Mouse (Mus musculus) ovary, adult 10 weeks (tissue): ENCODE results near the gene Gm4846. TPM values are rescaled to one million over a fixed set of nuclear protein-coding genes. Genes with fewer than 3 reads are reported as not detected.

Source experiments
- polyA plus RNA-seq: library from polyadenylated mRNA; stranded (reverse); fragments of 350-450 nt; fragmentation: Illumina TruSeq; extraction: RNeasy Lipid Tissue Mini Kit (QIAGEN cat#74804); gene quantifications from one replicate; pipeline ENCODE4 v1.2.3, GENCODE M21; 2014

Gene Gm4846
- polyA plus RNA-seq = not detected

DNA sequence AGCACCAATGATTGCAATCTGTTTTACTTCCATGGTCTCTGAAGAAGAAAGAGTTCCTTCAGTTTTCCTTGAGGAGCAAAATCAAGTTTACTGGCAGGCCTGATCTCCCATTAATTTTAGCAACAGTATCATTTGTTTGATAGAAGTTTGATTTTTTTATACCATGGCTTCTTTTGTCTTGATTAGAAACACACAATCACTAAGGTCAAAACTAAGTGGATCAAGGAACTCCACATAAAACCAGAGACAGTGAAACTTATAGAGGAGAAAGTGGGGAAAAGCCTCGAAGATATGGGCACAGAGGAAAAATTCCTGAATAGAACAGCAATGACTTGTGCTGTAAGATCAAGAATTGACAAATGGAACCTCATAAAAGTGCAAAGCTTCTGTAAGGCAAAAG is at the start of gene Gm4846:
Gene Gm4846, minus strand, starts transcription at position 101 of the 400 bp plus-strand sequence.

Other genes with a start within 250 kb of the Gm4846 start
- 36.3 TPM for gene Ildr2, start 243.4 kb downstream of the Gm4846 start, polyA plus RNA-seq
- gene Tada1, start 118.5 kb downstream of the Gm4846 start, polyA plus RNA-seq = 28.8 TPM
- gene Pogk, start 87.7 kb downstream of the Gm4846 start, polyA plus RNA-seq = 32.9 TPM
- gene Gm4847, start 150.1 kb upstream of the Gm4846 start, polyA plus RNA-seq = not detected
- gene Fmo9, start 184.3 kb upstream of the Gm4846 start, polyA plus RNA-seq = not detected